Mouse (Mus musculus): ENCODE measurements around the gene Coq8b. TPM values are rescaled to one million over a fixed set of nuclear protein-coding genes. Genes with fewer than 3 reads are reported as not detected.

The Coq8b gene
- polyA plus RNA-seq, 1 experiment from 2014 or later: 32.3 TPM

DNA sequence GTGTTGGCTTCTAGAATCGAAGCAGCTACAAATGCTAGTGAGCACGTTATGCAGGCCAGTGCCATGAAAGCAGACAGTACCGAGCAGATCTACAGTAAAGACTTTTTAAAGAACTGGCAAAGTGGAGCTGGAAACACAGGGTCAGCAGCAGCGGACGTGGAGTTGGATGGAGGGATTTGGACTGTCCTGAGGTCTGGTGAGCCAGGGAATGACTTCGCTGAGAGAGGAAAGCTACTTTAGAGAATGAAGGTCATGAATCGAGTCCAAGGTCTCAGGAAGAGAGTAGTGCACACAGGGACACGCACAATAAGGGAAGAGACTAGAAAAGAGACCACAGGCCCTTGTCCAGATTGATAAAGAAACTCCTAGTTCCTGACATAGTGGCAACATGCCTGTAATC is 35.2 kb upstream of the Coq8b start:
- Histone ChIP-seq H3K36me3 (ENCODE audit: control insufficient read depth, insufficient read depth) (peaks cover 6% of the 10 kb centered on the region), H3K27ac (ENCODE audit: low read length) (no peak overlapping the region), H3K9ac (ENCODE audit: low read depth, low read length) (no peak overlapping the region), H3K27me3 (ENCODE audit: control insufficient read depth, insufficient read depth, low read depth, low read length) (no peaks in the 10 kb centered on the region), H3K4me1 (ENCODE audit: control insufficient read depth, low read depth, low read length) (peaks cover 17% of the 10 kb centered on the region), H3K4me2 (ENCODE audit: low read depth, low read length) (no peak overlapping the region), H3K9me3 (replicated peaks; ENCODE audit: control insufficient read depth, low read length) (no peaks in the 10 kb centered on the region), H3K4me3 (ENCODE audit: low read depth, low read length) (no peak overlapping the region)
- no peak for ATAC-seq (ENCODE audit: low read depth)
- 67% methylated on average over 8 of the region's 8 CpGs for WGBS (ENCODE audit: insufficient replicate concordance)

- Histone ChIP-seq H3K9me3 (replicated peaks; ENCODE audit: control insufficient read depth, low read length) (no peaks in the 10 kb centered on the region), H3K4me1 (ENCODE audit: control insufficient read depth, low read depth, low read length) (peaks cover 17% of the 10 kb centered on the region), H3K27me3 (ENCODE audit: control insufficient read depth, insufficient read depth, low read depth, low read length) (no peaks in the 10 kb centered on the region), H3K36me3 (ENCODE audit: control insufficient read depth, insufficient read depth) (peaks cover 4% of the 10 kb centered on the region), H3K4me2 (ENCODE audit: low read depth, low read length) (no peak overlapping the region), H3K4me3 (ENCODE audit: low read depth, low read length) (no peak overlapping the region), H3K27ac (ENCODE audit: low read length) (no peak overlapping the region), H3K9ac (ENCODE audit: low read depth, low read length) (no peak overlapping the region)
- ATAC-seq (ENCODE audit: low read depth): no peak
These were observed 34.5 kb upstream of the Coq8b start for GRCm38 (mm10) chr7:27198355-27198754.

- no peaks in the 10 kb centered on the region; the same call in 1 of the 2 replicates for H3K36me3 ChIP-seq (ENCODE audit: control insufficient read depth, insufficient read depth)
- no peaks in the 10 kb centered on the region for H3K27me3 ChIP-seq (ENCODE audit: control insufficient read depth, insufficient read depth, low read depth, low read length)
- ATAC-seq (ENCODE audit: low read depth): no peak
- no peak overlapping the region for H3K4me2 ChIP-seq (ENCODE audit: low read depth, low read length)
- WGBS (ENCODE audit: insufficient replicate concordance): 84% methylated on average over 8 of the region's 8 CpGs
- H3K4me3 ChIP-seq (ENCODE audit: low read depth, low read length): no peak overlapping the region
- no peak overlapping the region for H3K27ac ChIP-seq (ENCODE audit: low read length)
- no peak overlapping the region for H3K9ac ChIP-seq (ENCODE audit: low read depth, low read length)
- H3K4me1 ChIP-seq (ENCODE audit: control insufficient read depth, low read depth, low read length): peaks cover 17% of the 10 kb centered on the region
- no peaks in the 10 kb centered on the region for H3K9me3 ChIP-seq (replicated peaks; ENCODE audit: control insufficient read depth, low read length)
These were observed 34.0 kb upstream of the Coq8b start for GRCm38 (mm10) chr7:27198779-27199178.

GRCm38 (mm10) chr7:27203730-27204449 is 28.9 kb upstream of the Coq8b start:
- no peak overlapping the region for H3K4me2 ChIP-seq (ENCODE audit: low read depth, low read length)
- no peak overlapping the region for H3K4me3 ChIP-seq (ENCODE audit: low read depth, low read length)
- no peaks in the 10 kb centered on the region for H3K9me3 ChIP-seq (replicated peaks; ENCODE audit: control insufficient read depth, low read length)
- H3K4me1 ChIP-seq (ENCODE audit: control insufficient read depth, low read depth, low read length): no peaks in the 10 kb centered on the region
- 85% methylated on average over 8 of the region's 8 CpGs for WGBS (ENCODE audit: insufficient replicate concordance)
- no peaks in the 10 kb centered on the region for H3K36me3 ChIP-seq (ENCODE audit: control insufficient read depth, insufficient read depth)
- no peaks in the 10 kb centered on the region for H3K27me3 ChIP-seq (ENCODE audit: control insufficient read depth, insufficient read depth, low read depth, low read length)
- no peak overlapping the region for H3K9ac ChIP-seq (ENCODE audit: low read depth, low read length)
- no peak for ATAC-seq (ENCODE audit: low read depth)
- H3K27ac ChIP-seq (ENCODE audit: low read length): no peak overlapping the region

GRCm38 (mm10) chr7:27212626-27213025 is 20.2 kb upstream of the Coq8b start:
- H3K9ac ChIP-seq (ENCODE audit: low read depth, low read length): no peak overlapping the region
- H3K36me3 ChIP-seq (ENCODE audit: control insufficient read depth, insufficient read depth): no peaks in the 10 kb centered on the region; the same call in 1 of the 2 replicates
- no peak for ATAC-seq (ENCODE audit: low read depth)

GRCm38 (mm10) chr7:27218586-27218985 is 14.2 kb upstream of the Coq8b start:
- ATAC-seq (ENCODE audit: low read depth): no peak
- Histone ChIP-seq H3K4me3 (ENCODE audit: low read depth, low read length) (no peak overlapping the region), H3K4me2 (ENCODE audit: low read depth, low read length) (no peak overlapping the region), H3K27me3 (ENCODE audit: control insufficient read depth, insufficient read depth, low read depth, low read length) (no peaks in the 10 kb centered on the region), H3K4me1 (ENCODE audit: control insufficient read depth, low read depth, low read length) (peaks cover 17% of the 10 kb centered on the region), H3K9me3 (replicated peaks; ENCODE audit: control insufficient read depth, low read length) (no peaks in the 10 kb centered on the region), H3K36me3 (ENCODE audit: control insufficient read depth, insufficient read depth) (no peaks in the 10 kb centered on the region), H3K27ac (ENCODE audit: low read length) (no peak overlapping the region), H3K9ac (ENCODE audit: low read depth, low read length) (no peak overlapping the region)
- WGBS (ENCODE audit: insufficient replicate concordance): 61% methylated on average over 7 of the region's 7 CpGs

More at GRCm38 (mm10) chr7:27212626-27213025, 20.2 kb upstream of the Coq8b start:
- no peaks in the 10 kb centered on the region for H3K9me3 ChIP-seq (replicated peaks; ENCODE audit: control insufficient read depth, low read length)
- no peaks in the 10 kb centered on the region for H3K27me3 ChIP-seq (ENCODE audit: control insufficient read depth, insufficient read depth, low read depth, low read length)
- H3K27ac ChIP-seq (ENCODE audit: low read length): no peak overlapping the region
- H3K4me1 ChIP-seq (ENCODE audit: control insufficient read depth, low read depth, low read length): no peaks in the 10 kb centered on the region
- 55% methylated on average over 2 of the region's 2 CpGs for WGBS (ENCODE audit: insufficient replicate concordance)
- no peak overlapping the region for H3K4me2 ChIP-seq (ENCODE audit: low read depth, low read length)
- no peak overlapping the region for H3K4me3 ChIP-seq (ENCODE audit: low read depth, low read length)

- Histone ChIP-seq H3K9me3 (replicated peaks; ENCODE audit: control insufficient read depth, low read length) (no peaks in the 10 kb centered on the region), H3K36me3 (ENCODE audit: control insufficient read depth, insufficient read depth) (no peaks in the 10 kb centered on the region), H3K4me3 (ENCODE audit: low read depth, low read length) (no peak overlapping the region), H3K4me1 (ENCODE audit: control insufficient read depth, low read depth, low read length) (peaks cover 24% of the 10 kb centered on the region), H3K4me2 (ENCODE audit: low read depth, low read length) (no peak overlapping the region), H3K27me3 (ENCODE audit: control insufficient read depth, insufficient read depth, low read depth, low read length) (no peaks in the 10 kb centered on the region), H3K27ac (ENCODE audit: low read length) (0 out of 2 replicates have a peak overlapping the region, but pooled peaks have one; percentile 35), H3K9ac (ENCODE audit: low read depth, low read length) (no peak overlapping the region)
- WGBS (ENCODE audit: insufficient replicate concordance): 65% methylated on average over 11 of the region's 11 CpGs
- peak; percentile 80 for ATAC-seq (ENCODE audit: low read depth)
These were observed 12.9 kb upstream of the Coq8b start for GRCm38 (mm10) chr7:27219937-27220336.

DNA sequence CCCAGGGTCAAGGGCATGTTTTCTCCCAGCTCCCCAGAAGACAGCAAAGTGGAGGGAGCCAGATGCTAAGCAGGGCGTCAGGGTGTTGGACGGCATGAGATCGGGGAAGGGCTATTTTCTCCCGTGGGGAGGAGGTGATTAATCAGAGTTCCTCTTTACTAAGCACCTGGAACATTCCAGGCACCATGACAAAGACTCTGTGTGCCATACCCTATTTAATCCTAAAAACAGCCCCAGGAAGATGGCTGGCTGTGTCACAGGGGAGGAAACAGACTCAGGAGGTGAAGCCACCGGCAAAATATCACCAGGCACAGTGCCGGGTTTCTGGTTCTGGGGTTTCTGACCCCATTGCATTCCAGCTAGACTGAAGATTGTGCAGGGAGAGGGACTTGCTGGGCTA is 10.9 kb upstream of the Coq8b start:
- peaks cover 43% of the 10 kb centered on the region for H3K4me1 ChIP-seq (ENCODE audit: control insufficient read depth, low read depth, low read length)
- 65% methylated on average over 6 of the region's 6 CpGs for WGBS (ENCODE audit: insufficient replicate concordance)

DNA sequence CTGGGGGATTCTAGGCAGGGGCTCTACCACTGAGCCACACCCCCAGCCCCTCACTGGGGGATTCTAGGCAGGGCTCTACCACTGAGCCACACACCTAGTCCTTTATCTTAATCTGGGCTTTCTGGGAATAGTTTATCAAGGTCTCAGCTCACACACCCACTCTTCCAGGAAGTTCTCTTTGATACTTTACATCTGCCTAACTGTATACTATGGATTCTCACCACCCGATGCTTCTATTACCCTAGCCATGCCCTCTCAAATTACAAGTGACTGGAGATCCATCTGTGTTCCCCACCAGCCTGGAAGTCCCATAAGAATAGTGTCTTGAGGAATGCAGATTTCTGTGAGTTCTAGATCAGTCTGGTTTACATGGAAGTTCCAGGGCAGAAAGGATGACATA is 10.3 kb upstream of the Coq8b start:
- Histone ChIP-seq H3K9me3 (replicated peaks; ENCODE audit: control insufficient read depth, low read length) (no peaks in the 10 kb centered on the region), H3K27me3 (ENCODE audit: control insufficient read depth, insufficient read depth, low read depth, low read length) (no peaks in the 10 kb centered on the region), H3K27ac (ENCODE audit: low read length) (no peak overlapping the region), H3K36me3 (ENCODE audit: control insufficient read depth, insufficient read depth) (no peaks in the 10 kb centered on the region), H3K4me1 (ENCODE audit: control insufficient read depth, low read depth, low read length) (peaks cover 48% of the 10 kb centered on the region), H3K9ac (ENCODE audit: low read depth, low read length) (no peak overlapping the region), H3K4me2 (ENCODE audit: low read depth, low read length) (no peak overlapping the region), H3K4me3 (ENCODE audit: low read depth, low read length) (no peak overlapping the region)
- WGBS (ENCODE audit: insufficient replicate concordance): 30% methylated on average over 1 of the region's 1 CpGs
- no peak; the same call in 1 of the 2 replicates for ATAC-seq (ENCODE audit: low read depth)

More for the DNA sequence above, 10.9 kb upstream of the Coq8b start:
- no peak overlapping the region for H3K9ac ChIP-seq (ENCODE audit: low read depth, low read length)
- H3K36me3 ChIP-seq (ENCODE audit: control insufficient read depth, insufficient read depth): no peaks in the 10 kb centered on the region
- no peaks in the 10 kb centered on the region for H3K27me3 ChIP-seq (ENCODE audit: control insufficient read depth, insufficient read depth, low read depth, low read length)
- H3K27ac ChIP-seq (ENCODE audit: low read length): no peak overlapping the region
- no peak overlapping the region for H3K4me2 ChIP-seq (ENCODE audit: low read depth, low read length)
- H3K4me3 ChIP-seq (ENCODE audit: low read depth, low read length): no peak overlapping the region
- no peak for ATAC-seq (ENCODE audit: low read depth)
- no peaks in the 10 kb centered on the region for H3K9me3 ChIP-seq (replicated peaks; ENCODE audit: control insufficient read depth, low read length)

Data from liver, embryonic 16.5 days (tissue).